Mouse (Mus musculus) erythroblast, embryonic 14.5 days (primary cell): ENCODE measurements at regions not wholly inside any gene's neighbourhood (a gene's known extent, or its start where the extent isn't known, plus 50 kb on each side); places are given as distances from the start of the nearest gene placed in this dataset.

Source experiments
- GATA1 ChIP-seq: IDR thresholded peaks from 2 replicates; pipeline ENCODE4 v1.6.1; 2012; ENCODE audit warnings: low read length, inconsistent platforms, mixed read lengths
- TAL1 ChIP-seq: IDR thresholded peaks from 3 replicates; pipeline ENCODE4 v1.6.1; 2012; ENCODE audit warnings: low read length, inconsistent platforms, mixed read lengths

DNA sequence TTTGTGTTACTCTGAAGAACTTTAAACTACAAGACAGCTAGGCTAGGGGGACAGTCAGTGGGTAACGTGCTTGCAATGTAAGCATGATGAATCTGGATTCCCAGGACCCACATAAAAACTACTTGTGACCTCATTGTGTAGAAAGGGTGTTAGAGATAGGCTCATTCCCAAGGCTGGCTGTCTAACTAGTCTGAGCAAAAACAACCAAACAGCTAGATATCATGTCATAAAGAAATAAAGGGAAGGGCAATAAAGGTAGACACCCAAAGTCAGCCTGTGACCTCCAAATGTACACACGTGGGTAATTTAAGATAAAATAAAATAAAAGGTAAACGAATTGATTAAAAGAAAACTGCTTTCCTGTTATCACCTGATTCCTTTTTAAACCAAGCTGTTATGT lies 123.7 kb upstream of the Serpine2 start:
- no peak for TF ChIP-seq GATA1
- no peak for TF ChIP-seq TAL1
